Mouse (Mus musculus) heart, postnatal 36 days (tissue): Measurements from ENCODE around the gene Mtmr4. TPM values are rescaled to one million over a fixed set of nuclear protein-coding genes. Genes with fewer than 3 reads are reported as not detected.

ENCODE experiments used
- total RNA-seq, 2 experiments: library from RNA; stranded (reverse); gene quantifications; 2 replicates each; pipeline ENCODE4 v1.2.3; 2021

Mtmr4 gene
- total RNA-seq, 2 experiments from 2014 or later: 18.8 to 27.1 TPM

Other genes starting within 250 kb of the Mtmr4 start
- 1 to 10 TPM; 7.7 to 7.8 TPM for gene Ppm1e, start 233.1 kb upstream of the Mtmr4 start, total RNA-seq
- gene Rad51c, start 187.2 kb upstream of the Mtmr4 start, total RNA-seq: 1 to 10 TPM; 1.1 to 1.3 TPM
- under 1 TPM in 1 of 2 experiments, not detected in 1; 0.33 TPM for gene Tex14, start 187.1 kb upstream of the Mtmr4 start, total RNA-seq
- not detected for gene Gm11492, start 25.5 kb upstream of the Mtmr4 start, total RNA-seq
- 10 to 100 TPM; 41.8 to 45.8 TPM for gene Sept4, start 23.3 kb upstream of the Mtmr4 start, total RNA-seq
- not detected for gene Hsf5, start 25.0 kb downstream of the Mtmr4 start, total RNA-seq
- under 1 TPM; 0.24 to 0.47 TPM for gene Rnf43, start 70.6 kb downstream of the Mtmr4 start, total RNA-seq
- gene Supt4a, start 145.4 kb downstream of the Mtmr4 start, total RNA-seq: 10 to 100 TPM; 46.5 to 55.3 TPM
- gene Tspoap1, start 168.4 kb downstream of the Mtmr4 start, total RNA-seq: under 1 TPM in 1 of 2 experiments, not detected in 1; 0.08 TPM
- gene Mpo, start 201.4 kb downstream of the Mtmr4 start, total RNA-seq: not detected
- gene Lpo, start 236.1 kb downstream of the Mtmr4 start, total RNA-seq: not detected